Mouse (Mus musculus) heart, adult 2 months (tissue): ENCODE results near the gene Tlr12.

Experiments
- CTCF ChIP-seq: fragments of 200-600 bp; IDR thresholded peaks from 2 replicates; pipeline ENCODE4 v1.8.1; 2022; ENCODE audit warnings: antibody characterized with exemption, mild to moderate bottlenecking, moderate library complexity
- EP300 ChIP-seq: fragments of 200-500 bp; IDR thresholded peaks from 2 replicates; pipeline ENCODE4 v1.6.1; 2011; ENCODE audit warnings: low read depth, low read length, control low read depth; ENCODE audit not compliant: insufficient read depth
- POLR2A ChIP-seq: fragments of 200-500 bp; IDR thresholded peaks from 2 replicates; pipeline ENCODE4 v1.6.1; 2011; ENCODE audit warnings: mild to moderate bottlenecking, low read depth, low read length, control low read depth; ENCODE audit not compliant: insufficient read depth

- TF ChIP-seq POLR2A = no peak
- TF ChIP-seq EP300 = no peak
- TF ChIP-seq CTCF = no peak
These were observed 2.7 kb upstream of the Tlr12 start for GRCm38 (mm10) chr4:128621109-128621508.
